Mouse (Mus musculus): ENCODE measurements around the gene Llgl2.

Llgl2 gene

GRCm38 (mm10) chr11:115808696-115809310, 15.0 kb upstream of the Llgl2 start:
- DNase-seq (ENCODE audit: low read depth, low spot score): no peak

GRCm38 (mm10) chr11:115809311-115809781, 14.5 kb upstream of the Llgl2 start:
- no peak for DNase-seq (ENCODE audit: low read depth, low spot score)

- DNase-seq (ENCODE audit: low read depth, low spot score): no peak
Measured at GRCm38 (mm10) chr11:115810377-115810776, 13.5 kb upstream of the Llgl2 start.

GRCm38 (mm10) chr11:115811381-115812093, 12.3 kb upstream of the Llgl2 start:
- no peak for DNase-seq (ENCODE audit: low read depth, low spot score)

- no peak for DNase-seq (ENCODE audit: low read depth, low spot score)
Measured at GRCm38 (mm10) chr11:115812095-115812494, 11.8 kb upstream of the Llgl2 start.

GRCm38 (mm10) chr11:115812533-115813420, 11.1 kb upstream of the Llgl2 start:
- DNase-seq (ENCODE audit: low read depth, low spot score): no peak

GRCm38 (mm10) chr11:115813507-115814296, 10.1 kb upstream of the Llgl2 start, which contains the start of gene Caskin2:
Gene Caskin2 (minus strand): TSS chr11:115813639.
- DNase-seq (ENCODE audit: low read depth, low spot score): peak; percentile 98

- DNase-seq (ENCODE audit: low read depth, low spot score): peak; percentile 89
Measured at GRCm38 (mm10) chr11:115814605-115815450, 9.0 kb upstream of the Llgl2 start, which contains the start of gene Tsen54. Gene Tsen54 (plus strand): TSS chr11:115814724.

GRCm38 (mm10) chr11:115817331-115817730, 6.5 kb upstream of the Llgl2 start:
- DNase-seq (ENCODE audit: low read depth, low spot score): peak; percentile 36

- no peak for DNase-seq (ENCODE audit: low read depth, low spot score)
Measured at GRCm38 (mm10) chr11:115819915-115820623, 3.8 kb upstream of the Llgl2 start.

GRCm38 (mm10) chr11:115821001-115821400, 2.8 kb upstream of the Llgl2 start:
- DNase-seq (ENCODE audit: low read depth, low spot score): no peak

GRCm38 (mm10) chr11:115824813-115825212, 964 bp downstream of the Llgl2 start:
- DNase-seq (ENCODE audit: low read depth, low spot score): no peak

GRCm38 (mm10) chr11:115826487-115826886, 2.6 kb downstream of the Llgl2 start:
- DNase-seq (ENCODE audit: low read depth, low spot score): no peak

- no peak for DNase-seq (ENCODE audit: low read depth, low spot score)
Measured at GRCm38 (mm10) chr11:115827624-115828023, 3.8 kb downstream of the Llgl2 start.

GRCm38 (mm10) chr11:115829036-115829435, 5.2 kb downstream of the Llgl2 start:
- DNase-seq (ENCODE audit: low read depth, low spot score): no peak

- DNase-seq (ENCODE audit: low read depth, low spot score): no peak
Measured at GRCm38 (mm10) chr11:115830550-115831325, 6.9 kb downstream of the Llgl2 start.

GRCm38 (mm10) chr11:115831518-115831917, 7.7 kb downstream of the Llgl2 start:
- no peak for DNase-seq (ENCODE audit: low read depth, low spot score)

GRCm38 (mm10) chr11:115832064-115832463, 8.2 kb downstream of the Llgl2 start:
- DNase-seq (ENCODE audit: low read depth, low spot score): no peak

GRCm38 (mm10) chr11:115832523-115832922, 8.7 kb downstream of the Llgl2 start:
- no peak for DNase-seq (ENCODE audit: low read depth, low spot score)

Data from A20 (cell line).